Mouse (Mus musculus): ENCODE data around the gene Hist1h3i.
A peak's percentile ranks its signal among the peaks of the same experiment; 100 is the strongest.
"Not testable (repeated sequence)": the region's sequence is repeated elsewhere in the genome, so short reads cannot be mapped to it uniquely, and the experiment has no call there.

The Hist1h3i gene

GRCm38 (mm10) chr13:21783255-21783617 lies at the start of gene Hist1h3i:
Hist1h3i (minus strand) TSS chr13:21783370.
- peak; percentile 24 to 74 for DNase-seq

GRCm38 (mm10) chr13:21831418-21832394 lies 48.5 kb upstream of the Hist1h3i start, which contains the start of gene Hist1h4n:
Hist1h4n (minus strand) TSS chr13:21832196.
- peak in 1 of 2 experiments; percentile 51 for DNase-seq

GRCm38 (mm10) chr13:21830344-21830743 lies 47.2 kb upstream of the Hist1h3i start:
- no peak for DNase-seq

- DNase-seq: no peak
These were observed 45.3 kb upstream of the Hist1h3i start for GRCm38 (mm10) chr13:21828511-21828910.

GRCm38 (mm10) chr13:21820082-21820890 lies 37.1 kb upstream of the Hist1h3i start:
- not testable (repeated sequence) for DNase-seq

DNA sequence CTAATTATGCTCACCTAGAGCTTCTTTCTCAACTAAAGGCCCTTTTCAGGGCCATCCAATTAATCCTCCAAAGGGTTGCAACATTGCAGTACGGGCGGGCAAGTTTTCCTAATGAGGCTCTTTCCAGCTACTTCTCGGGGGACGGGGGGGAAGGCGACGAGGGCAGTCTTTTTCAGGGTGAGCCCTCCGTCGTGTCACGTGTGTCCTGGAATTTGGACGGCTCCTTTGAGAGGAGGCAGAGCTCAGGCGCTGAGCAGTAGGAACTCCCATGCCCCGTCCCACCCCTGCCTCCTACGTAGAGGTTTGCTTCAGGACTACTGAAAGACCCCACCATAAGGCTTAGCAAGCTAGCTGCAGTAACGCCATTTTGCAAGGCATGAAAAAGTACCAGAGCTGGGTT lies 28.9 kb upstream of the Hist1h3i start:
- DNase-seq: not testable (repeated sequence)

GRCm38 (mm10) chr13:21811539-21811938 lies 28.4 kb upstream of the Hist1h3i start, which contains the start of gene Hist1h4m:
Hist1h4m (plus strand) TSS chr13:21811746.
- peak; percentile 18 to 58 for DNase-seq

- not testable (repeated sequence) for DNase-seq
These were observed 27.9 kb upstream of the Hist1h3i start for GRCm38 (mm10) chr13:21811074-21811473.

DNA sequence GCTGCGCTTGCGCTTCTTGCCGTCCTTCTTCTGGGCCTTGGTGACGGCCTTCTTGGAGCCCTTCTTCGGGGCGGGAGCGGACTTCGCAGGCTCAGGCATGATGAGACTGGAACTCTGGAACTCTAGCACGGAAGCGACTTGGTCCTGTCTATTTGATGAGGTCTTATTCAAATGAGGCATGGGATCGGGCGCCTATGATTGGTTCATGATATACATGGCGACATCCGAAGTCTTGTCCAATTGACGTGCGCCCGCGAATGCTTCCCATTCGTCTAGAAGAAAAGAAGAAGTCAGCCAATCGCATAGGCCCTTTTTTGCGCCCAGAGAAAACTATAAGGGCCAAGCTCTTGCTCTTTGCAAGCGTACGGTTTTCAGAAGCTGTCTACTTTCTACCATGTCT lies 26.9 kb upstream of the Hist1h3i start, which contains the start of the genes Hist1h2bq and Hist1h2ao:
Gene Hist1h2bq (minus strand): TSS at position 125 of the 400 bp plus-strand sequence.
Gene Hist1h2ao (plus strand): TSS at position 393 of the 400 bp plus-strand sequence.
- not testable (repeated sequence) for DNase-seq

DNA sequence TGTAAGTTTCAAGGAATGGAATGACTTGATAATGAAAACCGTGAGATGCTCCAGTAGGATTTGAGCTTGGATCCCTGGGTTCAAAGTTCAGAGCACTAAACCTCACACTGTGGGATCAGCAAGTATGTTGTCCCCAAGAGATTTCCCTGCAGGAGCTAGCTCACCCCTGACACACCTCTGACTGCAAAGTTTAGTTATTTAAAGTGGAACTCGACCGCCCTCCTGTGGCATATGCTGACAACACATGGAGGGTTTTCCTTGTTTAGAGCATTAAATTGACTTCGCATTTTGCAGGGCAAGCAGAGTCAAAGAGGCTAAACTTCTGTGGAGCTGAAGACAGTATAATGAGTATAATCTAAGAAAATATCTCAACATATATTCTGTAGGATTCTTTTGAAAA lies 19.9 kb upstream of the Hist1h3i start:
- DNase-seq: not testable (repeated sequence)

DNA sequence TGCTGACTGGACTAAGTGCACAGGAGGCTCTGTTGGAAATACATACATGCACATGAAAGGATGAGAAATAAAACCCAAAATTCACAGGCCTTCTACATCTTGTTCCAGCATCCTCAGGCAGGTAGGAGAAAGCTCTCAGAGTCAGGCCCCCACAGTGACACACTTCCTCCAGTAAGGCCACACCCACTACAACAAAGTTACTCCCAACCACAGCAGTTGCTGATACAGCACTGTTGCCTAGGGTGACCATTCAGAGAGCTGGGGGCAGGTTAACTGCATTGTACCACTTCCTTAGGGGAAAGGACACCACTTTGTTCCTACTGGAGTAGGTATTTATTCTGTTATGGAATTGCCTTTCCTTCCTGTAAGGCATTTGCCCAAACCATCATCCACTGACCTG lies 14.0 kb upstream of the Hist1h3i start:
- not testable (repeated sequence) for DNase-seq

- DNase-seq: no peak
These were observed 12.4 kb upstream of the Hist1h3i start for GRCm38 (mm10) chr13:21795584-21795983.

DNA sequence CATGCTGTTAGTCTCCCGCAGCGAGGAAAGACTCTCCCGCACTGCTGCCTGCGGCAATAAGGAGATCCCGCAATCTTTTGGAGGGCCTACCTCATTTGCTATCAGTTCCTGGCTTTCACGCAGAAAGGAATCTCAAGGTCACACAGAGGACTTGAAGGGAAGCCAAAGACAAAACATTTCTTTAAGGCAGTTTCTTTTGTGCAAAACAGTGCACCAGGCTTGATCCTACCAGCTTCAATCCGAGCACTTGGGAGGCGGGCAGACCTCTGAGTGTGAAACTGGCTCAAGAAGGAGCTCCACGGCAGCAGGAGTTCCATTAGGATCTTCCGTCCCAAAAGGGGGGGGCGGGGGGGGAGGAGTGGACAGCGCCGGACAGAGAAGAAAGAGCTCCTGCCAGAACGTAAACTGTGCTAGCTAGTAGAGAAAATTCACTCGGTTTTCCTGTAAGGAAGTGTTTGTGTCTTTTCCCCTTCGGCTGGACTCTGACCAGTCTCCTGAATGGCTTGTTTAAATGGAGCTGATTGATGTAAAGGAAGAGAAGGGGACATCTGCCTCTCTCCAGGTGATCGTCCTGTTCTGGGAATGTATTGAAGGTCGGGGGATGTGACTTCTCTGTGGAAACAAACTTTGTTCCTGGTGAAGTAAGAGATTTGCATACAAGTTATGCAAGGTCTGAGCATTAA lies 7.6 kb upstream of the Hist1h3i start:
- DNase-seq: peak; percentile 8 to 9

DNA sequence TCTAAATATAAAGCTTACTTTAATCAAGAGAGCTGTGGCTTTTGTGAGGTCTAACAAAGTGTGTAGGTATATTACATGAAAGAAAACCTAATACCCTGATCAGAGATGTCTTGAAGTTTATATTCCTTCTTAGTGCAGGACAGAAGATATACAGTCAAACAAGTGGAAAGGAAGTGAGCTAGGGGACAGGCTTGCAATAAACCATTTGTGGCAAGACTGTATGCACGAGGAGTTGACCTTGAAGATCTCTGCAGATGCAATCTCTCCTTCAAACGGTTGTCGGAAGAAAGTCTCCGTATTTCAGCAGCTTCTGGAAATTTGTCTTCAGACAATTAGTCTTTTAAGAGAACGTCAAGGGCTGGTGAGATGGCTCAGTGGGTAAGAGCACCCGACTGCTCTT lies 6.8 kb upstream of the Hist1h3i start:
- no peak for DNase-seq

- DNase-seq: no peak
These were observed 4.8 kb upstream of the Hist1h3i start for GRCm38 (mm10) chr13:21787760-21788593.

DNA sequence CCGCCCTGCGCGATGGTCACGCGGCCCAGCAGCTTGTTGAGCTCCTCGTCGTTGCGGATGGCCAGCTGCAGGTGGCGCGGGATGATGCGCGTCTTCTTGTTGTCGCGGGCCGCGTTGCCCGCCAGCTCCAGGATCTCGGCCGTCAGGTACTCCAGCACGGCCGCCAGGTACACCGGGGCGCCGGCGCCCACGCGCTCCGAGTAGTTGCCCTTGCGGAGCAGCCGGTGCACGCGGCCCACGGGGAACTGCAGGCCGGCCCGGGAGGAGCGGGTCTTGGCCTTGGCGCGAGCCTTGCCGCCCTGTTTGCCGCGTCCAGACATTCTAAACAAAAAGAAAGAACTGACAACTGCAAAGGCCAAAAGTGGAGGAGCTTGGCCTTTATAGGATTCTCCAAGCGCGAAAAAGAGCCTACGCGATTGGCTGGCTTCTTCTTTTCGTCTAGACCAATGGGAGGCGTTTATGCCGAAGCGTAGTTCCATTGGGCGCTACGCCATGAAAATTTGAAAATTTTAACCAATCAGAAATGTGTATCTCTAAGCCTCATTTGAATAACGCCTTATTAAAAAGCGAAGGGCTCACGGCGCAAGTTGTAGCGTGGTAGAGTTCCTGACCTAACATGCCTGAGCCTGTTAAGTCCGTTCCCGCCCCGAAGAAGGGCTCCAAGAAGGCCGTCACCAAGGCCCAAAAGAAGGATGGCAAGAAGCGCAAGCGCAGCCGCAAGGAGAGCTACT lies 3.9 kb upstream of the Hist1h3i start, which contains the start of the genes Hist1h2an and Hist1h2bp:
Gene Hist1h2an (minus strand): TSS at position 320 of the 731 bp plus-strand sequence.
Gene Hist1h2bp (plus strand): TSS at position 563 of the 731 bp plus-strand sequence.
- DNase-seq: peak; percentile 92 to 97

DNA sequence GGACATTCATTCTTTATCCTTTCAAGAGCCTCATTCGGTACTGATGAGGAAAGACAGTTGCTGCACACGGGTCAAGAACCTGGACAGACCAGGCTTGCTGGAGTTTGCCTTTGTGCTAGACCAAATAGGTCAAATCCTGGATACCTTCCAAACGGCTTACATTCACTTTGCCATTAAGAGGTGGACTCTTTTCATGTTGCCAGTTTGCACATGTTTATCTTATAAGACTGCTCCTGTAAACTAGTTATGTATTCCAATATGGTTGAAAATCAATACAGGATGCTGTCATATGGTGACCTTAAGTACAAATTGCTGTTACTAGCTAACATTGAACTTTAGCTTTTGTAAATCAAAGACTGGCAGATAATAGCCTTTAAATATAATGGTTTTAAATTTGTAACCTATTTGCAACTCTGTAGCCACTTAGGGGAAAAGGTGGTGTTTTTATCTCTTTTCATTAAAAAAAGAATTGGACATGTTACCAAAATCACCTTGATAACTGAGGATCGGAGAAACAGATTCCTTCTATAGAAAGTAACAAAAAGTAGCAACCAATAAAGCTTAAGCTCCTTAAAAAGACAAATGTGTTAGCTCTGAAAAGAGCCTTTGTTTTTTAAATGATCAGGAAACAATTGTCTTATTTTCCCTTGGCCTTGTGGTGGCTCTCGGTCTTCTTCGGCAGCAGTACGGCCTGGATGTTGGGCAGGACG lies 3.2 kb upstream of the Hist1h3i start:
- DNase-seq: no peak

GRCm38 (mm10) chr13:21784311-21784710 lies 1.1 kb upstream of the Hist1h3i start:
- DNase-seq: no peak

DNA sequence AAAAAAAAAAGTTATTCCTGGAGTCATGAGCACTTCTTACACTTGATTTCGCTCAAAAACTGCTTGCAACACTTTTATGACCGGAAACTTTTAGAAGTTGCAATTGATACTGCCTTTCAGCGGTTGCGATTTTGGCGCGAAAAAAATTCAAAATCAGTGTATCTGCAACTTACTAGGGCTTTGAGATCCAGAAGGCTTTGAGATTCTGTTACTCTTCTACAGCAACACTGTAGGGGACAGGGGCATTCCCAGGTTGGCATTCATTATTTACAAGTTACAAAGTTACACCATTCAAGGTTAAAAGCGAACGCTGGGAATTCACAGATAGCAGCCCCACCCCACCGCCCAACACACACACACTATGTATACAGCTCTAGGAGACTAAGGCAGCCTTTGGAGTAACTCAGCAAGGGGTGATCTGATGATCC lies 578 bp upstream of the Hist1h3i start:
- DNase-seq: peak; percentile 23 to 36

Data from cerebellum, postnatal 14 days (tissue).